Mouse (Mus musculus): ENCODE data around the gene Bmp3. TPM values are rescaled to one million over a fixed set of nuclear protein-coding genes. Genes with fewer than 3 reads are reported as not detected.

Bmp3 gene
- polyA plus RNA-seq, 1 experiment: 11.5 TPM

- Histone ChIP-seq H3K4me1 (ENCODE audit: control insufficient read depth, insufficient read depth, insufficient read length, low read length) (no peaks in the 10 kb centered on the region), H3K4me3 (ENCODE audit: low read depth, low read length) (no peak overlapping the region), H3K27ac (ENCODE audit: insufficient read depth, low read depth, low read length) (no peak overlapping the region), H3K36me3 (ENCODE audit: control insufficient read depth, insufficient read depth, low read length) (no peaks in the 10 kb centered on the region), H3K27me3 (ENCODE audit: control insufficient read depth, insufficient read depth, low read length) (no peaks in the 10 kb centered on the region)
- TF ChIP-seq CTCF (IDR thresholded peaks at IDR 0.05; ENCODE audit: extremely low read depth, insufficient read length, insufficient replicate concordance, low read depth, low read length) (no peak), POLR2A (IDR thresholded peaks at IDR 0.05; ENCODE audit: low read depth, low read length) (no peak)
- WGBS: 70% methylated on average over 5 of the region's 5 CpGs
These were observed 46.7 kb downstream of the Bmp3 start for GRCm38 (mm10) chr5:98900926-98901325.

DNA sequence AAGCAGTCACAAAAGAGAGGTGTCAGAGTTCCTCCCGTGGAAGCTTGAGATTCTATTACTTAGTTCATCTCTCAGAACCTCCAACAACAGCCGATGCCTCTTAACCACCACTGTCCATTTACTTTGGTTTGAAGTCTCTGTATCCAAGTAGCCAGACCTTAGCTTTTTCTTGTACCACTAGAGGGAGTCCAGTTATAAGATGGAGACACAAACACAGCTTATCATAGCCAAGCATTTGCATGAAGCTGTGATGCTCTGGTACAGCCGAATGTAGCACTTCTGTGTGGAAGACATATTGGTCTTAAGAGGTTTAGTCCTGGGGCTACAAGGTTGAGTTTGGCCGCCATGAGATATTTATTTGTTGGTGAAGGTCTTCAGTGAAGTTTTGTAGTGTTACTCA is 48.1 kb downstream of the Bmp3 start:
- TF ChIP-seq CTCF (IDR thresholded peaks at IDR 0.05; ENCODE audit: extremely low read depth, insufficient read length, insufficient replicate concordance, low read depth, low read length) (no peak), POLR2A (IDR thresholded peaks at IDR 0.05; ENCODE audit: low read depth, low read length) (no peak)
- no peak overlapping the region for H3K4me3 ChIP-seq (ENCODE audit: low read depth, low read length)
- 58% methylated on average over 4 of the region's 4 CpGs for WGBS
- no peaks in the 10 kb centered on the region for H3K4me1 ChIP-seq (ENCODE audit: control insufficient read depth, insufficient read depth, insufficient read length, low read length)
- H3K36me3 ChIP-seq (ENCODE audit: control insufficient read depth, insufficient read depth, low read length): no peaks in the 10 kb centered on the region
- no peaks in the 10 kb centered on the region for H3K27me3 ChIP-seq (ENCODE audit: control insufficient read depth, insufficient read depth, low read length)
- H3K27ac ChIP-seq (ENCODE audit: insufficient read depth, low read depth, low read length): no peak overlapping the region

DNA sequence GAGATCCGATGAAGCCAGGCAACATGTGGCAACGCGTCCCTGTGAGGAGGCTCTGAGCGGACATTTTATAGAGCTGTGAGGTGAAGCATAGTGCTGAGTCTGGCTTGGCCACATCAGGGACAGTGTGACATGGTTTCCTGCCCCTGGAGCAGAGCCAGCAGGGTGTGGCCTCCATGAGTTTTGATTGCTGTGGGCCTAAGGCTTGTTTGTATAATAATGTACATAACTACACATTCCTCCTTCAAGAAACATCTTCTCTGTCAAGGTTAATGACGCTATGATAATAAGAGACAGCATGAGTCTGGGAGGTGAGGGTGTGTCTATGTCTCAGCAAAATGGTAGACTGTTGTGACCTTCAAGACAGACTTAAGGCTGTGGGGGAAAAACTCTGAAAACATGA is 64.5 kb downstream of the Bmp3 start:
- Histone ChIP-seq H3K4me3 (ENCODE audit: low read depth, low read length) (no peak overlapping the region), H3K36me3 (ENCODE audit: control insufficient read depth, insufficient read depth, low read length) (no peaks in the 10 kb centered on the region), H3K4me1 (ENCODE audit: control insufficient read depth, insufficient read depth, insufficient read length, low read length) (peaks cover 5% of the 10 kb centered on the region), H3K27ac (ENCODE audit: insufficient read depth, low read depth, low read length) (no peak overlapping the region), H3K27me3 (ENCODE audit: control insufficient read depth, insufficient read depth, low read length) (no peaks in the 10 kb centered on the region)
- TF ChIP-seq CTCF (IDR thresholded peaks at IDR 0.05; ENCODE audit: extremely low read depth, insufficient read length, insufficient replicate concordance, low read depth, low read length) (no peak), POLR2A (IDR thresholded peaks at IDR 0.05; ENCODE audit: low read depth, low read length) (no peak)
- 65% methylated on average over 5 of the region's 5 CpGs for WGBS

DNA sequence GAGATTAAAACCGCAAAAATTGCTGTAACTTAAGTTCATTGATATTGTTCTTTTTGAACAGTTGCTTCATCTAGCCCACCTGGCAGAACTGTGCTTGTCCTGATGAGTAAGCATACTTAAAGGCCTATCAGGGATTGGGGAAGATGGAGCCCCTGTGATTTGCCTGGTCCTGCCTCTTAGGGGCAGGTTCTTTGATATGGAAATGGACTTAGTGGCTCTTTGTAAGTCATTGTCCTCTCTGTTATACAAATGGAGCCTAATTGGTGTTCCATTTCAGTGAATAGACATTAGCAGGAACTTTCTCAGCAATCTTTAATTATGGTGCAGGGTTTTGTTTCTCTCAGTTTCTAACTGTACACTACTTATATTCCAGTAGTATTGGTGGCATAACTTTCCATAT is 67.4 kb downstream of the Bmp3 start:
- H3K4me1 ChIP-seq (ENCODE audit: control insufficient read depth, insufficient read depth, insufficient read length, low read length): peaks cover 5% of the 10 kb centered on the region
- TF ChIP-seq POLR2A (IDR thresholded peaks at IDR 0.05; ENCODE audit: low read depth, low read length) (no peak), CTCF (IDR thresholded peaks at IDR 0.05; ENCODE audit: extremely low read depth, insufficient read length, insufficient replicate concordance, low read depth, low read length) (no peak)
- H3K27me3 ChIP-seq (ENCODE audit: control insufficient read depth, insufficient read depth, low read length): no peaks in the 10 kb centered on the region
- H3K4me3 ChIP-seq (ENCODE audit: low read depth, low read length): no peak overlapping the region
- no peaks in the 10 kb centered on the region for H3K36me3 ChIP-seq (ENCODE audit: control insufficient read depth, insufficient read depth, low read length)
- WGBS: 90% methylated on average over 1 of the region's 1 CpGs
- H3K27ac ChIP-seq (ENCODE audit: insufficient read depth, low read depth, low read length): no peak overlapping the region

DNA sequence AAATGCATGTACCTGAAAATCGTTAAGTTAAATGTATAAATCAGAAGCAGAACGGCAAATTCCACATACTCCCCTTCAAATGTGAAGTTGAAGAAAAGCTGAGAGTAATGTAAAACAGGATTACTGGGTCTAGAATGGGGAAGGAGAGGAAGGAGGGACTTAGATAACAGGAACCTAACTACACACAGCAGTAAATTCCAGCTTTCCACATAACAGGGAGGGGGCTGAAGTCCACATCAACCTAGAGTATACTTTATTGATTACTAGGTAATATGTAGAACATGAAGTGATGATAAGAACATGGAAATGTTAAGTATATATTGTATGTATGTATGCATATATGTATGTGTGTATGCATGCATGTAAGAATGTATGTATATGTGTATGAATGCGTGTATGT is 68.7 kb downstream of the Bmp3 start:
- Histone ChIP-seq H3K4me3 (ENCODE audit: low read depth, low read length) (no peak overlapping the region), H3K27me3 (ENCODE audit: control insufficient read depth, insufficient read depth, low read length) (no peaks in the 10 kb centered on the region), H3K36me3 (ENCODE audit: control insufficient read depth, insufficient read depth, low read length) (no peaks in the 10 kb centered on the region), H3K27ac (ENCODE audit: insufficient read depth, low read depth, low read length) (no peak overlapping the region), H3K4me1 (ENCODE audit: control insufficient read depth, insufficient read depth, insufficient read length, low read length) (peaks cover 5% of the 10 kb centered on the region)
- TF ChIP-seq CTCF (IDR thresholded peaks at IDR 0.05; ENCODE audit: extremely low read depth, insufficient read length, insufficient replicate concordance, low read depth, low read length) (no peak), POLR2A (IDR thresholded peaks at IDR 0.05; ENCODE audit: low read depth, low read length) (no peak)
- WGBS: 87% methylated on average over 3 of the region's 3 CpGs

Other genes with a start within 250 kb of the Bmp3 start
- 3.7 and 8.2 TPM in 2 replicates for gene Prkg2, start 182.9 kb downstream of the Bmp3 start, polyA plus RNA-seq (2012; rRNA removed)